Mouse (Mus musculus) right cerebral cortex, adult 2 months (tissue): ENCODE data around the gene Evi5.

Source experiments
- DNase-seq, 2 experiments: peaks; one replicate each; pipeline ENCODE4 v3.0.0; 2021 to 2022; ENCODE audit warnings: low spot score in 2 of 2

Evi5 gene

DNA sequence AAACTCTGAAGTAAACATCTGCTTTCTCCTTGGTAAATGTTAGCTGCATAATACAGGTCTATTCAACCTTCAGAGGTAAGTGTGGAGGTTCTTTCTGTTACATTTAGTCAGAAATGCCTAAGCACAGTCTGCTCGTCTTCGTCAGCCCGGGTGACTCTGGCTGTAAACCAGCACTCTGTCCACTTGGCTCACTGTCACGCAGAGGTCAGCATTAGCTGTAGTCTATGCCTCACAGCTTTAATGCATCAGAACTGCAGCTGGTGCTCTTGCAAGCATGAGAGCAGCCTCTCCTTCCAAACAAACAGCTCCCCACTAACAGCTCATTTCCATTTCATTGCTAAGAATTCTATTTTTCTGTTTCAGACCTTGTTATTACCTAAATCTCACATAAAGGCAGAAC is 67.4 kb downstream of the Evi5 start:
- no peak for DNase-seq

DNA sequence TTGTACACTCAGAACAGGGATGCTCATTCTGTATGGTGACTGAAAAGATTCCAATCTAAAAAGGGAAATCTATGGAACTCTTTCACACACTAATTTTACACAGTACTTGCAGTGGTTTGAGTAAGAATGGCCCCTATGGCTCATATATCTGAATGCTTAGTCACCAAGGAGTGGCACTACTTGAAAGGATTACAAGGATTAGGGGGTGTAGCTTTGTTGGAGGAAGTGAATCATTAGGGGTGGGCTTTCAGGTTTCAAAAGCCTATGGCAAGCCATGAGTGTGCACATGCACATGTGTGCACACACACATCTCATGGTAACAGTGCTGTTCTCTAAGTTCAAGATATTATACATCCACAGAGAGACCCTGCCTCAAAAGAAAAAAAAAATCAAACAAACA is 72.3 kb downstream of the Evi5 start:
- no peak for DNase-seq

DNA sequence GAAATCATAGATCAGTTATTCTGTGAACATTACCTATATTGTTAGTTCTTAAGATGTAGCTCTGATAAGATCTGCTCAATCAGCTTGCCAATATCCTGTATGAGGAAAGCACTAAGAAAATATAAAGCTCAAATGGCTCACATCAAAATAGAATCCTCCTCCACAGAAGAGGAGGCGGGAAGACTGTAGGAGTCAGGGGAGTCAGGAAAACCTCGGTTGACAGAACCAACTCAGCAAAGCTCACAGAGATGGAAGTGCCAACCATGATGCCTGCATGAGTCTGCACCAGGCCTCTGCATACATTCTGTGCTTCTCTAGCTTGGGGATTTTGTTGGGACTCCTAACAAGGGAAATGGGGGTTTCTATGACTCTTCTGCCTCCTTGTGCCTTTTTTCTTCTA is 73.7 kb downstream of the Evi5 start:
- peak; percentile 11 to 15 for DNase-seq

DNA sequence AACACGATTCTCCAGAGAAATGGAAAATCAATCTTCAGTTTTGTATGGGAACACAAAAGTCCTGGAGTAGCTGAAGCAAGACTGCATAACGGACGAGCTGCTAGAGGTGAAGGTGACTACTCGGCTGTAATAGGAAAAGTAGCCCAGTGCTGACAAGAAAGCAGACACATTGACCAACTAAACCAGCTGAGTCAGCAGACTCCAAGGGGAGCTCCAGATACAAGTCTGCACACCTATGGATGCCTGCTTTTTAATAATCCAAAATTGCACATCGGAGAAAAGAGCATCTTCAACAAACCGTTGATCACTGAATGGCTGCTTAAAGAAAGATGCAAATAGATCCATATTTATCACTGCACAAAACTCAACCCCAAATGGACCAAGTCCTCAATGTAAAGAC is 76.6 kb downstream of the Evi5 start:
- DNase-seq, result no peak

DNA sequence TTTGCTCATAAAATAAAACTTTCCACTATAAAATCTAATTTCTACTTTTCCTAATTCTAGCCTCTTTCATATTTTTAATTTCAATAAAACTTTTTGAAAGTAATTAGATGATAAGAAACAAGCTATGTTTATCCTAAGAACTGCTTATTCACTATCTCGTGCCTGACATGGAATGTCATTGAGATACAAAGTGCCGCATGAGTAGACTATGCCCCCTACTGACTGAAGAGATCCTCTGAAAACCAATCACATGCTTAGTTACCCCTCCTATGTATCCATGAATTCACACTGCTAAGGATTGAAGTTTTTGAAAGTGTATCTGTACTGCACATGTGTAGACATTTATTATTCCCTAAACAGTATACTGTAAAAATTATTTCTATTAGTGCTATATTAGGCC is 81.0 kb downstream of the Evi5 start:
- DNase-seq, result no peak

DNA sequence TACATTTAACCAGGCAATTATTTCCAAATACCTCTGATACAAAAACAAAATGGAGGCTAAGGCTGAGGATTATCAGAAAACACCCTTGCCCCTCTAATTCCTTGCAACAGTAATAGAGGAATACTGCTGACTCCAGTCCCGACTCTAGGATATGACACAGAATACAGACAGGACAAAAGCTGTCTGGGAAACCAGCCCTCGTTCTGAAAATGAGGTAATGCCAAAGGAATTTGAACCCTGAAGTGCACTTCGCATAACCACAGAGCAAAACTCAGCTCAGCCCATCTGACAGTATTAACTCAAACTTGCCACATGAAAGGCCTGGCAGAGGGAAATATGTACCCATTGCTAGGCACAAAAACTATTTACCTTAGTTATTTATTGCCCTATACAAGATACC is 81.6 kb downstream of the Evi5 start:
- no peak for DNase-seq

DNA sequence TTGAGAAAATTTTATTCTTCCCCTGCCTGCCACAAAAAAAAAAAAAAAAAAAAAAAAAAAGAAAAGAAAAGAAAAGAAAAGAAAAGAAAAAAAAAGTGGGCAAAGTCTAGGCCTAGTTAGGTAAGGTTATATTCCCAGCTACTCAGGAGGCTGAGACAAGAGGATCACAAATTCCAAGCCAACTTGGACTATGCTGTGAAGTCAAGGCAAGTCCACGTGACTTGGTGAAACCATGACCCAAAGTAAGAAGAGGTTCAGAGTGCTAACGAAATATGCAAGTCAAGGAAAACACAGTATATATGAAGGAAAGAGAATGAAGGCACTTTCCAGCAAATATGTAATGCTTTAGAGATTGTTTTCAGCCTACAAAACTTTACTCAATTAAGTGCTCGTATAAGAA is 82.4 kb downstream of the Evi5 start:
- no peak for DNase-seq

DNA sequence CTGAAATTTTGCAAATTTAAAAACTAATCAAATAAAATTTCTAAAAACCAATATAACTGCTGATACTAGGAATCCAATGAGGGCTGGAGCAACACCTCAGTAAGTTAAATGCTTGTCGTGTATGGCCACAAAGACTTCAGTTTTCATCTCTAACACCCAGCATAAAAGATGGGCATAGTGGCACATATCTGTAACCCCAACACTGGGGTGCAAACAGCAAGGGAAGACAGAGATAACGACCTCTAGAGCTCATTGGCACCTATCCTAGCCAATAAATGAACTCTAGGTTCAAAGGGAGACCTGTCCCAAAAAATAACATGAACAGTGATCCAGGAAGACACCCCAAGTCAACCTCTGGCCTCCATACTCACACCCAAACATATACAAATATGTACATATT is 82.9 kb downstream of the Evi5 start:
- no peak for DNase-seq

DNA sequence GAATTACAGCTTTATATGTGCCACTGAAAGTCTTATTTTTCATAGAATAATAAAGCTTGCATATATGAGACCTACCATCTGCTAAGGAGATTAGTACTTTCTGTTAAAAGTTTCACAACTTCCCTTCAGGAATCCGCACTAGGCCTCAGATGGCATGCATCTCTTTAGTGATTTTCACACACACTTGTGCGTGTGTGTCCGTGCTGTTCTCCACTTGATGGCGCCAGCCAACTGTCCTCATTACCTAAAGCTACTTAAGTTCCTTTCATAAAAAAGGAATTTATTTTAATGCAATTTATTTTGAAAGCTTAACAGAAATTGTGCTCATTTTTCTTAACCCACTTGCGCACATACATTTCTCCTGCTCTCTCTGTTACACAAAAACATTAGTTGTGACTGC is 85.4 kb downstream of the Evi5 start:
- DNase-seq, result no peak

DNA sequence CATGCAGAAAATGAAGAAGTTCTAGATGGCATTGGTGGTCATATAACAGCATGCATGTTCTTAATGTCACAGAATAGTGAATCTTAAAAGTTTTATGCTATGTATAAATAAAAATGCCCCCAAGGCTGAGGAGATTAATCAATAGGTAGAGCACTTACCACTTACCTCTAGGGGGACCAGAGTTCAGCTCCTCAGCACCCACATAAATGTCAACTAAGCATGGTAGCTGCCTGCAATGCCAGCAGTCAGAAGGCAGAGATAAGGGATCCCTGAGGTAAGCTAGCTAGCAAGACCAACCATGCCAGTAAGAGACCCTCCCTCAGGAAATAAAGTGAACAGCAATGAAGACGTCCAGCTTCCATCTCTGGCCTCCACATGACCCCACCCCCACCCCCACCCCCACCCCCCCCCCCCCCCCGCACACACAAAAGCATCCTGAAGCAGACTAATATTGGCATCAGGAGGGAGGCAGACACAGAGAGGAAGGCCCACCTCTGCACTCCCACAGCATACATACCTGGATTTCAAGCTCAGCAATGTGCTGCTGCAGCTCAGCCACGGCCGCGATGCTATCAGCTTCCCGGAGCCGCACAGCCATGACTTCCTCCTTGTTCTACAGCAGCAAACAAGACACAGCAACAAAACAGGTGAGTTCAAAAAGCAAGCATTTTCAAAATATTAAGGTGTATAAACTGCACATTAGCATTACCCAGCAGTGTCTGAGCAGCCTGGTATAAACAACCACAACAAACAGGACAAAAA is 87.0 kb downstream of the Evi5 start:
- no peak for DNase-seq

DNA sequence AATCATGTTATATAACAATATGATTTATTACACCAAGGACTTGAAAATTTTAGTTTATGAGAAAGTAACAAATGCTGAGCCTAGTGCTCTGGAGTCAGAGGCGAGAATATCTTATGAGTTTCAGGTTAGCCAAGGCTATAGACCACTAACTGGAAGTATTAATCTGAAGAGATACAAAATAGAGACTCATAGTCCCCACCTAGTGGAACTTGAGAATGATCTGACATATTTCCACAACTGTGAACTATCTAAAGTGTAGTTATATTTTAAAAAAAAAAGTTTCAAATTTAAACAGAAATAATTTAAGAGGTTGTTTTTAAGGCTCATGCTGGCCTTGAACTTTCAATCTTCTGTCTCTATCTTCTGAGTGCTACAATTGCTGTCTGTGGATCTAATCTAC is 92.5 kb downstream of the Evi5 start:
- no peak for DNase-seq

DNA sequence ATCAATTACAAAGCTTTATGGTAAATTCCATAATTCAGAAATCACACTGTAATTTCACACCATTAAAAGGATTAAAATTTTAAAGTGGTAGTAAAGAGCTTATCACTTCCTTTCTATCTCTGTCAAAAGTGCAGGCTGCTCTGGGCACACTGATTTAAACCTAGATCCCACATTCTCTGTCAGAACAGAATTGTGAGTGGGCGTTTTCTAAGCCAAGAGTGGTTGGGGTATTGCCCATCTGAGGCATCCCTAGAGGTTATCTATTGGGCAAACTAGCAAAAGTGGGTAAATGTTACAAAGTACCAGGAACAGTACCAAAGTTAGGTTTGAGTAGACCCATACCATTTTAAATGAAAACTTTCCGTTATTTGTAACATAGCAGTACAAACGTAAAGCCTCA is 96.1 kb downstream of the Evi5 start:
- DNase-seq, result no peak

DNA sequence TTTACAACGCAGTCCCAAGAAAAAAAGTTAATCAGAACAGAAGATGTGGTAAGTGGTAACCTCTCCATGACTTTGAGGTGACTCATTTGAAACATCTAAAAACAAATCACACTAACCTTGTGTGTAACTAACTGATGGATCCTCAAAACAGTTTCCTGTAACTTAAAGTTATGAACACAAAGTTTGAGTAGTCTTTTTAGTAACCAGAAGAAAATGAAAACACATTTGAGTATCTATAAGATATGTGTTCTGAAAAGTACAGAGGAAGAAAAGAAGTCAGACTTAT is 97.4 kb downstream of the Evi5 start:
- DNase-seq, result no peak

DNA sequence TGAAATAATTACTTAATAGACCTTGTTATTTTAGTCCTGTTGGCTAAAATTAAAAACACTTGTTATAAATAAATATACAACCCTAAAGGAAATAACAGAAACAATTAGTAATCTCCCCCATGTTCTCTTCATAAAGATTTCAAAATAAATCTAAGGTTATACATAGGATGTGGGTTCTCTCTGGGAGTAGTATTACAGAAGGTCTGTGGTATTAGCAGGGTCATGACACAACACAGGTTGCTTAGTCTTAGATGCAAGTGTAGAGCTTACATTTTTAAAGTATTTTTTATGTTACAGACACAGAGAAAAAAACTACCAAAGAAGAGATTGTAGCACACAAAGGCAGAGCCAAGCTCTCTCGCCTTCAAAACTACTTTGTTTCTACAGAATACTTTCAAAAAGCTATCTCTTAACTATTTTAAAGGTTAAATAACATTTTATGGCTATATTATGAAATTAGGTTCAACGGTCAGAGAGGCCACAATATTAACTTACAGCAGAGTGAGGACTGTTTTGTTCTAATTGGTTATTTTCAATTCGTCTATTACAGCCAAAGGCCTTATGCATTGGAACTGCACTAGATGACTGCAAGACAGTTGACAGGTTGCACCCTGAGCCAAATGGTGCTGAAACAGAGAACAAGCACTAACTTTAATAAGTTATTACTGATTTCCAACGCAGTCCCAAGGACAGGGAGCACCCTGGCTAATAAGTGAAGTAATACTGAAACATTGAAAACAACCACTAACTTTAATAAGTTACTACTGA is 97.9 kb downstream of the Evi5 start:
- no peak for DNase-seq

DNA sequence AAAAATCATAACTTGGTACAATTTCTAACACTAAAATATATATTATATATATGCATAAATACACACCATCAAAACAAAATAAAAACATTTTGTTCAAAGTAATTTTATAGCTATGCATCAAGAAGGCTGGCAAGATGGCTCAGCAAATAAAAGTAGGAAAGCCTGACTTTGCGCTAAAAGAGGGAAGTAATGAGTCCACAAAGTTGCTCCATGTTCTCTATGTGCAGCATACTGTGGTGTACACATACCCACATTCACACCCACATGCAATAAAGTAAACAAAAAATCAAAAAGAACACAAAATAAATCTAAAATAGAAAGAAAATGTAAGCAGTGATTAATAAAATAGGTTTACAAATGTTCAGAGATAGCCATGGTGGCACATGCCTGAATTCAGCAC is 99.0 kb downstream of the Evi5 start:
- no peak for DNase-seq

DNA sequence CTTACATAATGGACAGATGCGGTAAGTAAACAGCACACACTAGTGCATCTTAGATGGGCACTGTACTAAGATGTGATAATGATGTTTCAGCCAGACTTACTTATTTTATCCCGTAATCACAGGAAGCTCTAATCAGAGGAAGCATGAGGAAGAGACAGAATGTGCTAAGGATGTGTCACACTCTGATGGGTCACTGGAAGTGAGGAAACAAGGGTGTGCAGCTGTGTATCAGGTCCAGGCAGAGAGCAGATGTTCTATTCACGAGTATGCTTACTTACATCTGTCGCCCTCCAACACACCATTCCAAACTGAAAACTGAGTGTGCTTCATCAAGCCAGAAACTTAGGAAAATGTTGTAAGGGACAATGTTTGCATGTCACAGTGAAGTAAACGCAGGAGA is 102.9 kb downstream of the Evi5 start:
- DNase-seq, result no peak

DNA sequence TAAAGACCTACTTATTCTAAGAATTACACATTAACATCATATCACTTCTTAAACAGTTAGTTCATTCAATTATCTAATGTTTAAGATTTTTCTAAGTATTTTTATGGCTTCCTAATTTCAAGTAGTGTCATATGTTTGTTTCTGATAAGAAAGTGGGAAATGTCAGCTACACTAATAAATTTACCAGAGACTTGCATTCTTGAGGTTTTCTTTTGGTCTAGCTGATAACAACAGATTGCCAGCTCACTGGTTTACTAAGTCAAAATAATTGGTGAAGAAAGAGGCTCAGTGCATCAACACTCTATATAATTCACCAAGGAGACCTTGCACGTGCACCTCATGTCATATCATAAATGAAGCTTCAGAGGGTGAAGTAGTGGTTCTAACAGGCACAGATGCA is 106.7 kb downstream of the Evi5 start:
- DNase-seq, result no peak

DNA sequence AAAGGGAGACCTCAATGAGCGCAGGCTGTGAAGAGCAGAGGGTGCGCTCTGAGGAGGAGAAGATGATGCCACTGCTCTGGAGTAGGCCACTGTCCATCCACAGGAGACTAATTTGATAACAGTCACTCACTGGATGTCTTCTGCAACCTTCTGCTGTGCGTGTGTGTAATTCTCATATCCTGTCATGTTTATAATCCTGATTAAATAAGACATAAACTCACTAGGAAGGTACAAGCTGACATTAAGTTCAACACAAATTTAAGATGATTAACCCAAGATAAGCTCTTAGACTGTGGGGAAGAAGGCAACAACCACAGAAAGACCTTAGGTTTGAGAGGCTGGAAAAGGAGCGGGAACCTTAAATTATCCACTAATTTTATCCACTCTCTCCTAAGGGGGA is 109.0 kb downstream of the Evi5 start:
- DNase-seq, result no peak

DNA sequence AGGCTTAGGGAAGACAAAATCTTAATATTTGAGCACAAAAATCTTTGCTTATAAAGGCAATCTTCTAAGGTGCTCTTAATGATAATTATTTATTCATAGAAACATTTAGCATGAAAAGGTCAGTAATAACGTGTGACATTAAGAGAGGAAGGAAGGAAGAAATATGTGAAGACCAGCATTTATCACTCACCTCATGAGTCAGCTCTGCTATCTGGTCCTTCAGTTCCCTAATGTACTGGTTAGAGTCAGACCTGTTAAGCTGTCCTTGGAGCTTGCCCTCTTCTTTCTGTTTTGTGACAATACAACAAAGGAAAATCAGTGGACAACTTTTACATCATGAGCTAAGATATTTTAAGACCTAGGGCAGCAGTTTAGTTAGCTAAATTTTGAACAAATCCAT is 110.4 kb downstream of the Evi5 start:
- DNase-seq, result no peak

DNA sequence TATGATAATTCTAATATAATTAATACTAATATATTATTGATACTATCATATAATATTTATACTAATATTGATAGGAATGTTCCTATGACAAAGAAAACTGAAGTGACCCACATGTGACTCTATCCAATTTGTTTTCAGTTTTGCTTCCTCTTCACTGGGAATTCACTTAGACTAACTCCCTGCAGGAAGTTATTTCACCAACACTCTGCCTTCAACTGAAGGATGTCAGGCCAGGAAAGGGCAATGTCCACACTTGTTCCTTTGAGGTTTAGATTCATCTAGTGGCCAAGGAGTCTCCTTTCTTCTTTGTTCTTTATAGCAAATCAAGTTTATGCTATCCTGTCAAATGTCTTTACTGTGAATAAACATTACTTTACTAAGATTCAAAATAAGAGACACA is 111.2 kb downstream of the Evi5 start:
- no peak for DNase-seq

DNA sequence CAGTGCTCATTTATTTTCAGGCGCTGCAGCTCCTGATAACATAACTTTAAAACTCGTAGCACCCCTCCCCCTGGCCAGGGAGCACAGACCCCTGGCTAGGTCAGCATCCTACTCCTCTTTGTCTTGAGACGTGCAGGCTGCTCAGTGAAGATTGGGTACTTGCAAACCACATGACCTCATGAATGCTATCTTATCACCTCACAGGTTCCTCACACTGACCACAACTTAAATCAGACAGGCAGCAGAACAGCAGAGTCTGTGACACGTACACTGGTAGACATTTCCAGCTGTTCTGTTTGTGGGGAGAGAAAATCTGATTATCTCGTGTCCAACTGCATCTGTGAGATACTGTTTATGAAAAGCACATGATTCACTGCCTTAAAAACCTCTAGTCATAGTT is 115.8 kb downstream of the Evi5 start:
- no peak for DNase-seq

DNA sequence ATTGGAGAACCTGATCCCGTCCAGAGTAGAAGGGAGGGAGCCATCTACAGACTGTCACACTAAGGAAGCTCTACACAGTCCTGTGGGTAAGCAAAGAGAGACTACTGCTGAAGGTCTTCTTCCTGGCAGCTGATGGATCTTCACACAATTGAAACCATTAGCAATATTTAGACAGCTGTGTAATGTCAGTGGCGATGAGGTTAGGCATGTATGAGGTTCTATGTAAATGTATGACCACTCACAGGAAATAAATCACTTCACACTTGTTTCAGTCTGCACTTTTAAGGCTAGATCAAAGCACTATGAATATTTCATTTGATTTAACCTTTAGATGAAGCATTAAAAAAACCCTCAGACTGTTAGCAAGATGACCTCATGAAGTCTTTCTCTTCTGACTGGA is 118.8 kb downstream of the Evi5 start:
- DNase-seq, result no peak

DNA sequence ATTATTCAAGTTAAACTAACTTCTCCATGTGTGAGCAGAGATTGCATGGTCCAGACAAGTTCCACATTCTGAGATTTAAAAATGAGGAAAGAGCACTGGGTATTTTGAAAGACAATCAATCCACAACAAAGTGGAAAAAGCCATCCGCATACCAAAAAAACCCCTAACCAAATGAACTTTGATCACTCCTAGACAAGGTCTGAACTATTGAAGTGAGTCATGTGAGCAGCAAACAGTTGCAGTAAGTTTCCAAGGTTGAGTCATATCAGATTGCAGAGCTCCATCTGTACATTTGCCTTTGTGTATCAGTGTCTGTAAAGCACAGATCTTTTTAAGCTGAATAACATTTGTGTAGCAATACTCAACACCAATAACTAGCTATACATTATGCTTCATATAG is 120.2 kb downstream of the Evi5 start:
- no peak for DNase-seq

DNA sequence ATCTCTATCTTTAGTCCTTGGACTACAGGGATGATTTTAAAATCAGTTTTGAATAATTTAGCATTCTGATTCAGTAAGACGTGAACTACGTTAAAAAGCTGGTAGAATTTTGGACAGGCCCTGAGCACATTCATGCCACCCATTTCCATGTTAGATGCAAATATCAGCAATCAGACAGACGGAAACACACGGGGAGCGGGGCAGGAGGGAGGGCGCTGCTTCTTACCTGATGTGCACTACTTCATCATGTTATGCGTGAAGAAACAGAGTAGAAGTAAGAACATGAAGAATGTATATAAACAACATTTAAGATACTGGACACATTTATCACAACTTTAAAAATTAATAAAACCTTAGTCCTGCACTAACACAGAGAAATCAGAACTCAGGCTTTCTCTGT is 121.3 kb downstream of the Evi5 start:
- DNase-seq, result no peak
